Mouse (Mus musculus): Measurements from ENCODE around the gene Mprip. TPM values are rescaled to one million over a fixed set of nuclear protein-coding genes. Genes with fewer than 3 reads are reported as not detected.
"Not testable (repeated sequence)": the region's sequence is repeated elsewhere in the genome, so short reads cannot be mapped to it uniquely, and the experiment has no call there.

Mprip gene
- polyA plus RNA-seq, 1 experiment from 2014 or later = 63.4 TPM

GRCm38 (mm10) chr11:59717801-59718291 is 56.7 kb downstream of the Mprip start:
- H3K27ac ChIP-seq (ENCODE audit: low read depth, low read length) = no peak overlapping the region
- no peak overlapping the region for H3K9ac ChIP-seq (ENCODE audit: low read length)
- no peaks in the 10 kb centered on the region for H3K9me3 ChIP-seq (replicated peaks; ENCODE audit: control insufficient read depth, low read length)
- no peak overlapping the region for H3K4me2 ChIP-seq (ENCODE audit: low read length)
- H3K4me3 ChIP-seq (ENCODE audit: low read depth, low read length) = no peak overlapping the region
- H3K4me1 ChIP-seq (ENCODE audit: control insufficient read depth, insufficient read depth, low read length) = no peaks in the 10 kb centered on the region
- no peaks in the 10 kb centered on the region for H3K27me3 ChIP-seq (replicated peaks; ENCODE audit: control insufficient read depth, insufficient read depth, low read length)
- no peak for DNase-seq (ENCODE audit: low spot score)
- WGBS = 90% methylated on average over 4 of the region's 4 CpGs
- H3K36me3 ChIP-seq (ENCODE audit: control insufficient read depth, insufficient read depth, low read length) = no peaks in the 10 kb centered on the region
- no peak for ATAC-seq

- H3K4me3 ChIP-seq (ENCODE audit: low read depth, low read length) = no peak overlapping the region
- H3K4me2 ChIP-seq (ENCODE audit: low read length) = no peak overlapping the region
- no peak for DNase-seq (ENCODE audit: low spot score)
- no peak overlapping the region for H3K9ac ChIP-seq (ENCODE audit: low read length)
- H3K4me1 ChIP-seq (ENCODE audit: control insufficient read depth, insufficient read depth, low read length) = no peaks in the 10 kb centered on the region
- WGBS = 84% methylated on average over 5 of the region's 5 CpGs
- no peaks in the 10 kb centered on the region for H3K9me3 ChIP-seq (replicated peaks; ENCODE audit: control insufficient read depth, low read length)
- no peaks in the 10 kb centered on the region for H3K36me3 ChIP-seq (ENCODE audit: control insufficient read depth, insufficient read depth, low read length)
- no peaks in the 10 kb centered on the region for H3K27me3 ChIP-seq (replicated peaks; ENCODE audit: control insufficient read depth, insufficient read depth, low read length)
- no peak for ATAC-seq
- no peak overlapping the region for H3K27ac ChIP-seq (ENCODE audit: low read depth, low read length)
Measured at GRCm38 (mm10) chr11:59719185-59719584, 58.1 kb downstream of the Mprip start.

- no peak overlapping the region for H3K27ac ChIP-seq (ENCODE audit: low read depth, low read length)
- 40% methylated on average over 2 of the region's 2 CpGs for WGBS
- no peaks in the 10 kb centered on the region for H3K9me3 ChIP-seq (replicated peaks; ENCODE audit: control insufficient read depth, low read length)
- no peaks in the 10 kb centered on the region for H3K27me3 ChIP-seq (replicated peaks; ENCODE audit: control insufficient read depth, insufficient read depth, low read length)
- no peaks in the 10 kb centered on the region for H3K4me1 ChIP-seq (ENCODE audit: control insufficient read depth, insufficient read depth, low read length)
- DNase-seq (ENCODE audit: low spot score) (no peak), ATAC-seq (no peak)
- H3K9ac ChIP-seq (ENCODE audit: low read length) = no peak overlapping the region
- H3K4me3 ChIP-seq (ENCODE audit: low read depth, low read length) = no peak overlapping the region
- H3K4me2 ChIP-seq (ENCODE audit: low read length) = no peak overlapping the region
- no peaks in the 10 kb centered on the region for H3K36me3 ChIP-seq (ENCODE audit: control insufficient read depth, insufficient read depth, low read length)
Measured at GRCm38 (mm10) chr11:59721385-59721784, 60.3 kb downstream of the Mprip start.

GRCm38 (mm10) chr11:59727204-59727603 is 66.1 kb downstream of the Mprip start:
- Histone ChIP-seq H3K36me3 (ENCODE audit: control insufficient read depth, insufficient read depth, low read length) (peaks cover 20% of the 10 kb centered on the region), H3K27me3 (replicated peaks; ENCODE audit: control insufficient read depth, insufficient read depth, low read length) (no peaks in the 10 kb centered on the region), H3K4me2 (ENCODE audit: low read length) (no peak overlapping the region), H3K9ac (ENCODE audit: low read length) (no peak overlapping the region), H3K4me3 (ENCODE audit: low read depth, low read length) (no peak overlapping the region), H3K27ac (ENCODE audit: low read depth, low read length) (no peak overlapping the region), H3K4me1 (ENCODE audit: control insufficient read depth, insufficient read depth, low read length) (no peaks in the 10 kb centered on the region), H3K9me3 (replicated peaks; ENCODE audit: control insufficient read depth, low read length) (no peaks in the 10 kb centered on the region)
- 92% methylated on average over 3 of the region's 3 CpGs for WGBS
- ATAC-seq (no peak), DNase-seq (ENCODE audit: low spot score) (no peak)

- H3K4me1 ChIP-seq (ENCODE audit: control insufficient read depth, insufficient read depth, low read length) = no peaks in the 10 kb centered on the region
- ATAC-seq (no peak), DNase-seq (ENCODE audit: low spot score) (no peak)
- H3K9ac ChIP-seq (ENCODE audit: low read length) = no peak overlapping the region
- H3K27me3 ChIP-seq (replicated peaks; ENCODE audit: control insufficient read depth, insufficient read depth, low read length) = no peaks in the 10 kb centered on the region
- peaks cover 38% of the 10 kb centered on the region for H3K36me3 ChIP-seq (ENCODE audit: control insufficient read depth, insufficient read depth, low read length)
- H3K27ac ChIP-seq (ENCODE audit: low read depth, low read length) = no peak overlapping the region
- H3K4me3 ChIP-seq (ENCODE audit: low read depth, low read length) = no peak overlapping the region
- H3K9me3 ChIP-seq (replicated peaks; ENCODE audit: control insufficient read depth, low read length) = no peaks in the 10 kb centered on the region
- 88% methylated on average over 3 of the region's 3 CpGs for WGBS
- no peak overlapping the region for H3K4me2 ChIP-seq (ENCODE audit: low read length)
Measured at GRCm38 (mm10) chr11:59731821-59732220, 70.7 kb downstream of the Mprip start.

GRCm38 (mm10) chr11:59732407-59733066 is 71.4 kb downstream of the Mprip start:
- no peak overlapping the region; the same call in 1 of the 2 replicates for H3K27ac ChIP-seq (ENCODE audit: low read depth, low read length)
- ATAC-seq (no peak), DNase-seq (ENCODE audit: low spot score) (peak; percentile 38)
- H3K4me1 ChIP-seq (ENCODE audit: control insufficient read depth, insufficient read depth, low read length) = no peaks in the 10 kb centered on the region
- H3K36me3 ChIP-seq (ENCODE audit: control insufficient read depth, insufficient read depth, low read length) = peaks cover 44% of the 10 kb centered on the region
- no peak overlapping the region for H3K9ac ChIP-seq (ENCODE audit: low read length)
- H3K4me3 ChIP-seq (ENCODE audit: low read depth, low read length) = no peak overlapping the region
- 81% methylated on average over 1 of the region's 1 CpGs for WGBS
- H3K27me3 ChIP-seq (replicated peaks; ENCODE audit: control insufficient read depth, insufficient read depth, low read length) = no peaks in the 10 kb centered on the region
- H3K4me2 ChIP-seq (ENCODE audit: low read length) = no peak overlapping the region
- H3K9me3 ChIP-seq (replicated peaks; ENCODE audit: control insufficient read depth, low read length) = no peaks in the 10 kb centered on the region

GRCm38 (mm10) chr11:59733600-59733999 is 72.5 kb downstream of the Mprip start:
- not testable (repeated sequence) for H3K27me3 ChIP-seq (replicated peaks; ENCODE audit: control insufficient read depth, insufficient read depth, low read length); H3K4me1 ChIP-seq (ENCODE audit: control insufficient read depth, insufficient read depth, low read length); H3K4me2 ChIP-seq (ENCODE audit: low read length); DNase-seq (ENCODE audit: low spot score); ATAC-seq; H3K9me3 ChIP-seq (replicated peaks; ENCODE audit: control insufficient read depth, low read length); H3K27ac ChIP-seq (ENCODE audit: low read depth, low read length); H3K9ac ChIP-seq (ENCODE audit: low read length); H3K4me3 ChIP-seq (ENCODE audit: low read depth, low read length)
- H3K36me3 ChIP-seq (ENCODE audit: control insufficient read depth, insufficient read depth, low read length) = peaks cover 50% of the 10 kb centered on the region
- WGBS = 70% methylated on average over 5 of the region's 5 CpGs

GRCm38 (mm10) chr11:59734335-59734734 is 73.2 kb downstream of the Mprip start:
- WGBS = 94% methylated on average over 1 of the region's 1 CpGs
- ATAC-seq (no peak), DNase-seq (ENCODE audit: low spot score) (no peak)
- no peak overlapping the region for H3K4me2 ChIP-seq (ENCODE audit: low read length)
- no peak overlapping the region for H3K9ac ChIP-seq (ENCODE audit: low read length)
- no peak overlapping the region for H3K27ac ChIP-seq (ENCODE audit: low read depth, low read length)
- H3K4me3 ChIP-seq (ENCODE audit: low read depth, low read length) = no peak overlapping the region
- H3K9me3 ChIP-seq (replicated peaks; ENCODE audit: control insufficient read depth, low read length) = no peaks in the 10 kb centered on the region
- H3K27me3 ChIP-seq (replicated peaks; ENCODE audit: control insufficient read depth, insufficient read depth, low read length) = no peaks in the 10 kb centered on the region
- peaks cover 55% of the 10 kb centered on the region for H3K36me3 ChIP-seq (ENCODE audit: control insufficient read depth, insufficient read depth, low read length)
- no peaks in the 10 kb centered on the region for H3K4me1 ChIP-seq (ENCODE audit: control insufficient read depth, insufficient read depth, low read length)

- WGBS = 84% methylated on average over 4 of the region's 4 CpGs
- not testable (repeated sequence) for H3K4me3 ChIP-seq (ENCODE audit: low read depth, low read length); H3K9ac ChIP-seq (ENCODE audit: low read length); H3K27me3 ChIP-seq (replicated peaks; ENCODE audit: control insufficient read depth, insufficient read depth, low read length); H3K4me2 ChIP-seq (ENCODE audit: low read length); H3K27ac ChIP-seq (ENCODE audit: low read depth, low read length); DNase-seq (ENCODE audit: low spot score); H3K4me1 ChIP-seq (ENCODE audit: control insufficient read depth, insufficient read depth, low read length); H3K9me3 ChIP-seq (replicated peaks; ENCODE audit: control insufficient read depth, low read length); ATAC-seq
- peaks cover 60% of the 10 kb centered on the region for H3K36me3 ChIP-seq (ENCODE audit: control insufficient read depth, insufficient read depth, low read length)
Measured at GRCm38 (mm10) chr11:59735938-59736337, 74.8 kb downstream of the Mprip start.

All from forebrain, embryonic 14.5 days (tissue).